Mouse (Mus musculus) heart, postnatal 14 days (tissue): ENCODE data around the gene Gm4491. TPM values are rescaled to one million over a fixed set of nuclear protein-coding genes. Genes with fewer than 3 reads are reported as not detected.
A peak's percentile ranks its signal among the peaks of the same experiment; 100 is the strongest.

Source experiments
- DNase-seq, 2 experiments: peaks; one replicate each; pipeline ENCODE4 v3.0.0; 2021 to 2022
- intact Hi-C: fragments of 180-260 bp; cut with DNase I; formaldehyde crosslinking; loops from one replicate; pipeline ENCODE4 v1.15.1; 2025
- long read RNA-seq, 2 experiments: library from polyadenylated mRNA; stranded (forward); transcript quantifications; one replicate each; pipeline ENCODE4 v2.0.0; 2021
- total RNA-seq, 2 experiments: library from RNA; stranded (reverse); gene quantifications; 2 replicates each; pipeline ENCODE4 v1.2.3; 2021

Gene Gm4491
- total RNA-seq, result not detected
- long read RNA-seq, experiment 1, result 0 reads
- long read RNA-seq, experiment 2, result 0 reads

GRCm38 (mm10) chr14:57115823-57116544 lies at the start of gene Gm4491:
Gene Gm4491, minus strand, starts transcription at chr14:57115883.
- intact Hi-C loops, result no loop called here
- no peak for DNase-seq

DNA sequence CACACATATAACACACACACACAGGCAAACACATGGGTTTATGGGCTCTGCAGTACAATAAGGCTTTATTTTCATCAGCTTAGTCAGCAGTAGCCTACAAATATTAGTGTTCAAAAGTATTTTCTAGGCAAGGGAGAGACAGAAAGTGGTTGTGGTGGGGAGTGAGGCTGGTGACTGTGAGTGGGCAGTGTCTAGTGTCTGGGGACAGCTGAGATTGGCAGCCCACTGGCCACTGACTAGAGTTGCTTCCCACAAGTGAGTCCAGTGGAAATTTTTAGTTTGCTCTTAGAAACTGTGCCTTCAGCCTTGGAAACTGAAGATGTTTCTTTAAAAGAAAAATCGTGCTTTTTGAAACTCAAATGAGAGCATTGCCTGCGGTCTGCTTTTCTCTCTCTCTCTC lies 46.1 kb upstream of the Gm4491 start:
- DNase-seq, result peak in 1 of 2 experiments; percentile 2
- intact Hi-C loops, result no loop called here

DNA sequence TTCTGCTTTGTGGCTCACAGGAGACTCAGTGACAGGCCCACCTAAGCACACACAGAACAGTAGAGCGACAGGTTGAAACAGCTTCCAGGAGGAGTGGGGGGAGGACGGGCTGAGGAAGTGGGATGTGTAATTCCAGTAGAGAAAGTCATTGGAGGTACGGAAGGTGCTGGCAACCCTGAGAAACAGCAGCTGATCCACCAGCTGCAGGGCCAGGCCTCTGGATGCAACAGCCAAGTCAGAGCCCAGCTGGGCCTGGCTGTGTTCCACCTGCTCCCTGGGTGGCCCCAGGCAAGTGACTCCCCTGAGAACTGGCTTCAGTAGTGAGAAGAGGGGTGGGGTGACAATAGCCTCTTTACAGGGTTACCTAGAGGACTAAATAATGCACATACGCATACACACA lies 45.5 kb upstream of the Gm4491 start:
- intact Hi-C loops, result no loop called here
- DNase-seq, result peak; percentile 64 to 75

DNA sequence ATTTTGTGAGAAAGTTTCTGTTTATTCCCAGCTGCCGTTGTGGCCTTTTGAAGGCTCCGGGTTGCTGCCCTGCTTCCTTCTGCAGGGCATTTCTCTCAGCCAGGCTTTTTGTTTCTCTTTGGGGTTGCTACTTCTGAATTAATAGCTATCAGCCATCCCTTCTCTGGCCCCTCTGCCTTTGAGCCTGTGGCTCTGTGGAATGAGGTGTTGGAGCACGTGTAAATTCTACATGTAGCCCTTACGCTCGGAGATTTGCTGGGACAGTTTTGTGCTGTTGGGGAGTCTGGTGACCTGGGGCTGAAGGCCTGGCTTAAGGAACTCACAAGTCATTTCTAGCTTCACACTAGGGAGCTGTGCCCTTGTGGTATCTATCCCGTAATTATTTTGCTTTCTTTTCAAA lies 39.2 kb upstream of the Gm4491 start:
- intact Hi-C loops, result no loop called here
- DNase-seq, result no peak

DNA sequence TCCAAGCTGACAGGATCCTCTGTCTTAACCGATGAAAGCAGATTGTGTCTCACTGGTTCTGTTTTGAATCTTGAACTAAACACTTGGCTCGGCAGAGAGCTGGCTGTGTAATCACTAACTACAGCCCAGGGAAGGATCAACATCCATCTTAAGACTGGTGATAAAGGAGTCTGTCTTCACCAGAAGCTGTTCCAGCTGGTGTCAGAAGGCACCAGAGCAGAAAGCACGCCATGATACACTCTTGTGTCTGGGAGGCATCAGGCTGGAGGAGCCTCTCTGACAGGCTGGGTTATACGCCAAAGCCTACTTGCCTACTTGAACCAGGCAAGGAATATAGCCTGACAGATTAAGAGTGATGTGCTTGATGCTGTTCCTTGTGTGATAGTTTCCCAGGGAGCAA lies 30.1 kb upstream of the Gm4491 start:
- DNase-seq, result no peak

GRCm38 (mm10) chr14:57135265-57135664 lies 19.6 kb upstream of the Gm4491 start:
- DNase-seq, result no peak
- intact Hi-C loops, result no loop called here

More for the DNA sequence above, 30.1 kb upstream of the Gm4491 start:
- intact Hi-C loops, result no loop called here

DNA sequence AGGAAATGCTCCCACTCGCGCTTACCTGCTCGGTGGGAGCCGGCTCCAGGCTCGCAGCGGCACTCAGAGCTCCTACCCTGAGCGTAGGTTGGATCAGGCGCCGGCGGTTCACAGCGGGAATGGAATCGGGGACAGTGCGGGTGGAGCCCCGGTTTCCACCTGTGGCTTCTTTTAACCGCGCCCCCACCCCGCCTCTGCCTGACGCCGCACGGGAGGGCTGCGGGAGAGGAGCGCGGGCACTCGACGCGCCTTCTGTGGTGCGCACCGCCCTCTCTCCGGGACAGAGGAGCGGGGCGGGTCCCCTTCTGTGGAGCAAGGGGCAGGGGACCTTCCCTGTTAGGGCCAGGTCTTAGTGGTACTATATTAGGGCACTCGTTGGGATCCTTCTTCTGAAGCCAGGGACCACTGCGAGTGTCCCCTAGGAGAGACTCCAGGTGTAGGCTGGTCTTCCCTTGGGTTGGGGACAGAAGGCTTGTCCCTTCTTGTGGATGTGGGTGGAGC lies 17.5 kb upstream of the Gm4491 start, which contains the start of gene Gjb6:
Gjb6 (minus strand) TSS at position 451 of the 501 bp plus-strand sequence.
- DNase-seq, result no peak
- intact Hi-C loops, result no loop called here

- no peak for DNase-seq
- intact Hi-C loops, result no loop called here
These were observed 11.7 kb upstream of the Gm4491 start for GRCm38 (mm10) chr14:57127383-57127782.

GRCm38 (mm10) chr14:57122295-57122694 lies 6.6 kb upstream of the Gm4491 start:
- DNase-seq, result no peak
- intact Hi-C loops, result no loop called here

- DNase-seq, result peak; percentile 34 to 61
- intact Hi-C loops, result loop anchor here (1.0 to 5.0 kb wide), 2 partner anchors 253 to 298 kb away; no protein-coding TSS in a partner anchor
These were observed 6.5 kb downstream of the Gm4491 start for GRCm38 (mm10) chr14:57109194-57109593.

DNA sequence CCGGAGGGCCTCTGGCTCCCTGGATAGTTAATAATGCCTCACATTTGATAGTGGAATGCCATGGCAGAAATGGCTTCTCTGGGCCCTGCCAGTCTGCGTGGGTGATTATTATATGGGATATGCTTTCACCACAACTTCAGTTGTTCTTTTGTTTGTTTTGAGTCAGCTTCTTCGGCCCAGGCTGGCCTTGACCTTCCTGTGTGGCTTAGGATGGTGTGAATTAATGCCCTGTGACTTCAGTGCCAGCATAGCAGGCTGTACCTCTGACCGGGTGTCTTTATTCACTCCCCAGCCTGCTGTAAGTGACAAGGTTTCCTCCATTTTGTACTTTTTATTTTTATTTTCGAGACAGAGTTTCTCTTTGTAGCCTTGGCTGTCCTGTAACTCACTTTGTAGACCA lies 7.8 kb downstream of the Gm4491 start:
- intact Hi-C loops, result loop anchor here (5.0 kb wide), 1 partner anchor 299 kb away; no protein-coding TSS in a partner anchor

DNA sequence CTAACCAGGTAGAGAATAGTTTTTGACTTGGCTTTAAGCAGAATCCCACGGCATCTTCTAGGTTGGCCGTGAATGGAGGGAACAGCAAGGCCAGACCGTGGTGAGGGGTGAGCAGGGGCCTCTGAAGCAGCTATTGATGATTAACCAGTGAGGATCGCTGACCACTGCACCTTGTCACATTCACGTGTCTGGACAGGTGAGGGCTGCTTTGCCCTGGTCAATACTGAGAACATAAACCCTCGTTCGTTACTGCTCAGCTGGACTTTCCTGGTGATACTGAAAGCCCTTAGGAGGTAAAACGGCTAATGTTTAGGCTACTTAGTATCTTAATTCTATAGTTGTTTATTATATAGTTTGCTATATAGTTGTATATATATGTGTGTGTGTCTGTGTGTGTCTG lies 8.6 kb downstream of the Gm4491 start:
- intact Hi-C loops, result loop anchor here (5.0 kb wide), 1 partner anchor 300 kb away; no protein-coding TSS in a partner anchor

More for the DNA sequence above, 7.8 kb downstream of the Gm4491 start:
- DNase-seq, result no peak

DNA sequence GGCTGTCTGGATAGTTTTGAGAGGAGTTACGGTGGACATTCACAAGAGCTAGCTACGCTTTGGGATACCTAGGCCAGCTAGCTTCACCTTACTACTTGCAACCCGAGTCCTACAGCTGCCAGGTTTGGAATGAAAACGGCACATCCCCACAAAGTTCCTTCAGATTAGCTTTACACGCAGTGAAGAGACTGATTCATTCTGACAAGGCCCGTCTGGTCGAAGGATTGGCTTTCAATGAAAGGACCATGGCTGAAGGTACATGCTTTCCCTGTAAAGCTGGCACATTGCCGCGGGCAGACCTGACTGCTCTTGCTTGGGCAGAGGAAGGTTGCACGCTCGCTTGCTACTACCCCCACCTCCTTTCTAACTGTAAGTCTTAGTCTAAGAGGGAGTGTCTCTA lies 10.0 kb downstream of the Gm4491 start:
- DNase-seq, result no peak
- intact Hi-C loops, result loop anchor here (5.0 kb wide), 1 partner anchor 302 kb away; no protein-coding TSS in a partner anchor

More for the DNA sequence above, 8.6 kb downstream of the Gm4491 start:
- DNase-seq, result no peak

DNA sequence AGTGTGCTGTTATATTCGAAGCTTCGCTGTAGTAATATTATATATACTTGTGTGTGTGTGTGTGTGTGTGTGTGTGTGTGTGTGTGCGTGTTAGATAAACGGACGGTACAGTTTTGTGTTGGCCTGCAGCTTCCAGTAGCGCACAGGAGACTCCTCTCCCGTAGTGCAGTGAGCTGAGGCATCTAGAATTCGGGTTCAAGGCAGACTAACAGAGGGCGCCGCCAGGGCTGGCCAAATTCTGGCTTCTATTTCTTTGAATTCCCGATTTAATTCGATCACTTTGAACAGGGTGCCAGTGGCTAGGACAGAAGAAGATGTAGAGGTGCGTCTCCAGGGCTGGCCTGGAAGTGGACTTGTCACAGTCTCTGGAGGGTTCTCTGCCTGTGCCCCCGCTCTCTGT lies 10.6 kb downstream of the Gm4491 start:
- DNase-seq, result no peak
- intact Hi-C loops, result loop anchor here (5.0 kb wide), 1 partner anchor 302 kb away; no protein-coding TSS in a partner anchor

DNA sequence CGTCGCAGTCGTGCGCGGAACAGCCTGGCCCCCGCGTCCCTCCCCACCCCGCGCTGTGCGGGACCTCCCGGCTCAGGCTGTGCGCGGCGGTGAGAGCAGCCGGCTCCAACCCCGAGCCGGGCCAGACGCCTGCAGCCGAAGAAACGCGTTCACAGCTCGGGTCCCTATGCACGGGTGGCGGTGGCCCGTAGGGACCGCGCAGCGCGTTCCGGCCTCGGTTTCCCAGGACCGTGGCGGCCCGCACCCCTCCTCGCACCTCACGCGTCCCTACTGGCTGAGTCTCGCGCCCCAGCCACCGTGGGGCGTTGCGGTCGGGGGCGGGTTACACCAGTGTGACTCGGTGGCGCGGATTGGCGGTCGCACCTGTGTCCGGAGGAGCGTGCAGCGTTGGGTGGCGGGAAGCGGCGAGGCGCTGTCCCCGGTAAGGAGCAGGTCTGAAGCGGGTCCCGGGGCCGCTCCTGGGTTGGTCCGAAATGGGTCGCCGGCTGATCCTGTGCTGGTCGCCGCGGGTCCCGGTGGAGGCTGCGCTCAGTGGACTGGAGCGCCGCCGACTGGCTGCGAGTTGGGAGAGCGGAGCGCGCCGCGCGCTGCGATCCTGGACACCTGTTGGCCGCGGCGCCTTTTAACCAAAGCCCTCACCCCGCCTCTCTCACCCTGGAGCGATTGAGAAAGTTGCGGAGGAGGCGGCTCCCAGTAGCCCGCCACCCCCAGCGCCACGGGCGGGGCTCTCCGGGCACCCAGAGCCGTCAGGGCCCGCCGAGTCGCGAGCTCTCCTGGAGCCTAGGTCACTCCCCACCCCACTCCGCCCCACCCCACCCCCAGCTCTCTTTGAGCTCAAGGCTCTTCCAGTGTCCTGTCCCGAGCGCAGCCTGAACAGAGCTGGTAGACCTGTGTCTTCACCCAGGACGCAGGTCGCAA lies 11.3 kb downstream of the Gm4491 start, which contains the start of gene Gjb2:
Gjb2 (minus strand) TSS at position 597 of the 918 bp plus-strand sequence.
- intact Hi-C loops, result loop anchor here (5.0 kb wide), 1 partner anchor 303 kb away; no protein-coding TSS in a partner anchor
- DNase-seq, result peak; percentile 22 to 37

DNA sequence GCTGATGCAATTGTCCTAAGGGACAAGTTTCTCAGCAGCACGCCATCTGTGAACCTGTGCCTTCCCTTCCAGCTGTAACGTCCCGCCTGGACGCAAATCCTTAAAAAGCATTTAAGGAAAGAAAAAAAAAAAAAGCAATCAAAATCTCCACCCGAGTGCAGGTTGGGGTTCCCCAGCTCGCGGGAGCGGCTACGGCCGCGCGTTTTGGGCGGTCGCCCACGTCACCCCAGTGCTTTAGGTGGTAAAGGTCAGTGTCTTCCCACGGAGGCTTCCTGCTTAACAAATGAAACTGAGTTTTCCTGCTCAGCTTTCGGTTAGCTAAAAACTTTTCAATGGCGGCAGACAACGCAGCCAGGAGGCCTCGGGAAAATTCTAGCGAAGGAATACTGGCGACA lies 12.0 kb downstream of the Gm4491 start:
- intact Hi-C loops, result no loop called here
- DNase-seq, result no peak

- intact Hi-C loops, result no loop called here
These were observed 12.6 kb downstream of the Gm4491 start for GRCm38 (mm10) chr14:57103121-57103520.

GRCm38 (mm10) chr14:57101623-57102022 lies 14.1 kb downstream of the Gm4491 start:
- intact Hi-C loops, result no loop called here

More at GRCm38 (mm10) chr14:57103121-57103520, 12.6 kb downstream of the Gm4491 start:
- no peak for DNase-seq

DNA sequence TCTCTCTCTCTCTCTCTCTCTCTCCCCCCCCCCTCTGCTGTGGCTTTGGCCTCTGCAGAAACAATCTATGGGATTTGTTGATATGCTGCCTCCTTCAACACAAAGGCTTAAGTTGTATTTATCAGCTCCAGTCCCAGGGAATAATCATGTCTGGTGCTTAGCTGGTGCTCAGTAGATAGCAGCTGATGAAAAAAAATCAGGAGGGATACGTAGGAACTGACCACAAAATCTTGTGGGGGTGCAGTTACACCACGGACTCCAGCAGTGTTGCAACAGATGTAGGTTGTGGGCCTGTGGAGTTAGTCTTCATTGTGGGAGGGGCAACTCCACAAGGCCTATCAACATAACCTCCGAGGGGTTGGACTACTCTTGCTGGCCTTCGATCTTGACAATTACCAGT lies 19.8 kb downstream of the Gm4491 start:
- intact Hi-C loops, result no loop called here
- DNase-seq, result no peak

More at GRCm38 (mm10) chr14:57101623-57102022, 14.1 kb downstream of the Gm4491 start:
- no peak for DNase-seq

DNA sequence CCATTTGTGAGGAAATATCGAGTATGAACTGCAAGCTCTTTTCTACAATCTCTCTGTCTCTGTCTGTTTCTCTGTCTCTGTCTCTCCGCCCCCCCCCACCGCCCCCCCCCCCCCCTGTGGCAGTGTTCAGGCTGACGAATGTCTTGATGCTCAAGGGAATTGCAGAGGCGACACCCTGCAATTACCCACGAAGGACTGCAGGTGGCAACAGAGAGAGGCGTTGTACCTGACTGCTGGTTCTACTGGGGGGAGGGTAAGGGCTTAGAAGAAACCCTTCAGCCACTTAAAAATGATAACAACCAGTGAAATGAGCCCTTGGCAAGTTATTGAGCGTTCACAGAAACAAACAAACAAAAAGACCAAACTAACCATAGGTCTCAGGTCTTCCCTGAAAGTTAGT lies 22.7 kb downstream of the Gm4491 start:
- intact Hi-C loops, result no loop called here

More for the DNA sequence above, 22.7 kb downstream of the Gm4491 start:
- peak; percentile 27 to 59 for DNase-seq
